Mouse (Mus musculus) forebrain, embryonic 14.5 days (tissue): Measurements from ENCODE around the gene Trim13. TPM values are rescaled to one million over a fixed set of nuclear protein-coding genes. Genes with fewer than 3 reads are reported as not detected.
A peak's percentile ranks its signal among the peaks of the same experiment; 100 is the strongest.

Source experiments
- ATAC-seq: fragments of 200-750 bp; cut with Nextera tagmentation; 2 replicates; pipeline ENCODE4 v1.8.0; 2017; ENCODE audit warnings: mild to moderate bottlenecking, moderate library complexity
- DNase-seq: peaks from one replicate; pipeline ENCODE4 v3.0.0-alpha.2; 2015; ENCODE audit warnings: low spot score
- H3K27ac ChIP-seq: fragments of 300-500 bp; sonication (generic); 2 replicates; pipeline ENCODE4 v1.5.1; 2014; ENCODE audit warnings: low read depth, mild to moderate bottlenecking, control low read depth, low read length, moderate library complexity
- H3K27me3 ChIP-seq: fragments of 300-500 bp; sonication (generic); replicated peaks from 2 replicates; pipeline ENCODE4 v1.6.1; 2014; ENCODE audit warnings: low read length, control low read depth, mixed read lengths; ENCODE audit not compliant: control insufficient read depth, insufficient read depth
- H3K36me3 ChIP-seq: fragments of 300-500 bp; sonication (generic); 2 replicates; pipeline ENCODE4 v1.6.1; 2014; ENCODE audit warnings: low read length, control low read depth; ENCODE audit not compliant: control insufficient read depth, insufficient read depth
- H3K4me1 ChIP-seq: fragments of 300-500 bp; sonication (generic); 2 replicates; pipeline ENCODE4 v1.6.1; 2014; ENCODE audit warnings: antibody characterized with exemption, low read length, control low read depth; ENCODE audit not compliant: control insufficient read depth, insufficient read depth
- H3K4me2 ChIP-seq: fragments of 300-500 bp; sonication (generic); 2 replicates; pipeline ENCODE4 v1.6.1; 2014; ENCODE audit warnings: mild to moderate bottlenecking, control low read depth, low read length
- H3K4me3 ChIP-seq: fragments of 300-500 bp; sonication (generic); 2 replicates; pipeline ENCODE4 v1.5.1; 2014; ENCODE audit warnings: low read depth, low read length, control low read depth
- H3K9ac ChIP-seq: fragments of 300-500 bp; sonication (generic); 2 replicates; pipeline ENCODE4 v1.6.1; 2014; ENCODE audit warnings: mild to moderate bottlenecking, low read length, control low read depth, moderate library complexity
- H3K9me3 ChIP-seq: fragments of 300-500 bp; sonication (generic); replicated peaks from 2 replicates; pipeline ENCODE4 v1.6.1; 2016; ENCODE audit warnings: low read length, control low read depth, mixed read lengths; ENCODE audit not compliant: control insufficient read depth
- WGBS: fragments of 180-500 bp; shearing (Covaris S2); extraction: QIAGEN DNeasy Blood & Tissue Kit; methylation state at CpG from one replicate; pipeline ENCODE4 v1.1.7; 2014; 5-methylcytosine and 5-hydroxymethylcytosine counted together
- polyA plus RNA-seq: library from polyadenylated mRNA; unstranded; fragments of >200 nt; fragmentation: Nextera tagmentation; extraction: Ambion mirVana; gene quantifications from 2 replicates; pipeline ENCODE4 v1.2.1, GENCODE M21; 2014

The Trim13 gene
- polyA plus RNA-seq, 1 experiment from 2014 or later = 70.7 TPM

DNA sequence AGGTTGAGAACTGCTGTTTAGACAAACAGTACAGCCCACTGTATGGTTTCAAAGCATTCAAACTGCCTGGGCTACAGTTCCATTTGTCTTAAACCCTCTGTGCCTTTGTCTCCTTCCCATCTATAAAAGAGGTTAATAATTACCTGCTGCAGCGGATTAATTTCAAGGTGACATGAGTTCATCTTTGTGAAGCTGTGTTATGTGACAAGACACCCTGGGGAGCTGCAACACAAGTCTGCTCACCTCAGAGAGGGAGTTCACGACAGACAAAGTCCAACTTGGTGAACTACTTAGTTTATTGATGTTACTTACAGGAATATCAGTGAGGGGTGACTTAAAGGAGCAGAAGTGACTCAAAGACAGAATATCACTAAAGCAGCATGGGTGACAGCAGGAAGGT lies 25.9 kb upstream of the Trim13 start:
- Histone ChIP-seq H3K27me3 (no peaks in the 10 kb centered on the region), H3K9ac (no peak overlapping the region), H3K4me2 (no peak overlapping the region), H3K4me3 (no peak overlapping the region), H3K4me1 (no peaks in the 10 kb centered on the region), H3K36me3 (no peaks in the 10 kb centered on the region), H3K27ac (no peak overlapping the region), H3K9me3 (no peaks in the 10 kb centered on the region)
- DNase-seq (no peak), ATAC-seq (no peak)
- 66% methylated on average over 2 of the region's 2 CpGs for WGBS

- Histone ChIP-seq H3K4me1 (no peaks in the 10 kb centered on the region), H3K9ac (no peak overlapping the region), H3K4me3 (no peak overlapping the region), H3K27me3 (no peaks in the 10 kb centered on the region), H3K4me2 (no peak overlapping the region), H3K27ac (no peak overlapping the region), H3K36me3 (no peaks in the 10 kb centered on the region), H3K9me3 (no peaks in the 10 kb centered on the region)
- DNase-seq (no peak), ATAC-seq (no peak)
- WGBS = 93% methylated on average over 10 of the region's 10 CpGs
Measured at GRCm38 (mm10) chr14:61575066-61575465, 23.0 kb upstream of the Trim13 start.

GRCm38 (mm10) chr14:61575941-61576340 lies 22.1 kb upstream of the Trim13 start:
- DNase-seq = no peak
- H3K36me3 ChIP-seq = no peaks in the 10 kb centered on the region
- 95% methylated on average over 8 of the region's 8 CpGs for WGBS
- no peak overlapping the region for H3K9ac ChIP-seq
- ATAC-seq = no peak
- no peaks in the 10 kb centered on the region for H3K9me3 ChIP-seq
- no peak overlapping the region for H3K4me2 ChIP-seq
- H3K4me3 ChIP-seq = no peak overlapping the region
- no peaks in the 10 kb centered on the region for H3K4me1 ChIP-seq
- H3K27me3 ChIP-seq = no peaks in the 10 kb centered on the region
- no peak overlapping the region for H3K27ac ChIP-seq

DNA sequence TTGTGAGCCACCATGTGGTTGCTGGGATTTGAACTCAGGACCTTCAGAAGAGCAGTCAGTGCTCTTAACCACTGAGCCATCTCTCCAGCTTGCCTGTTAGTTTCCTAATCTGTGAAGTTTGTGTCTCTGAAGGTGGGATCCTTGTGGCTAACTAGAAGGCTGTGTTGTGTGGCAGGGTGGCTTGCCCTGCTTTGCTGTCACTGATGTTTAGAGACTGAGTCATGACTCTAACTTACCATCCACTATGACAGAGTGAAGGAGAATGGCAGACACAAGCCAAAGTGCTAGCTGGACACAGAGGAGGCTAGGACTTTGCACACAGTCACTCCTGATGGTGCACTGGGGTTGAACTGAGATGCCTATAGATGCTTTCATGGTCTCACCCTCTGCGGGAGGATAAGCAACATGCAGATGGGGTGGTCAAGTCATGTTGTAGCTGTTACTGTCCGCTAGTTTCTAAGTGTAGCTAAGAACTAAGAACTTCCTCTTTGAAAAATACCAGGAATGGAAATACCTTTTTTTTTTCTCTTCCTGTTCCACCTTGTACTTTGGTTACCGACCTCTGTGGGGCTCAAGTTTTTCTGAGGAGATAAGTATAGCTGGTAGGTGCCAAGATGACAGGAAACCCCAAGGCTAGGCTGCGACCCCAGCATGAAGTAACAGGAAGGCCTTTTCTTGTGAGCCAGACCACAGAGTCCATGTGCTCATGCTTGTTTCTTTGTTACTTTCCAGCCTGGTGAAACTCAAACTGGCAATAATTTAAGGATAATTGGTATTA lies 8.6 kb upstream of the Trim13 start:
- no peaks in the 10 kb centered on the region for H3K4me1 ChIP-seq
- no peak overlapping the region for H3K27ac ChIP-seq
- no peak overlapping the region for H3K9ac ChIP-seq
- H3K4me3 ChIP-seq = no peak overlapping the region
- WGBS = 85% methylated on average over 4 of the region's 4 CpGs
- no peaks in the 10 kb centered on the region for H3K9me3 ChIP-seq
- H3K4me2 ChIP-seq = no peak overlapping the region
- H3K36me3 ChIP-seq = no peaks in the 10 kb centered on the region
- ATAC-seq = no peak
- DNase-seq = no peak
- no peaks in the 10 kb centered on the region for H3K27me3 ChIP-seq

DNA sequence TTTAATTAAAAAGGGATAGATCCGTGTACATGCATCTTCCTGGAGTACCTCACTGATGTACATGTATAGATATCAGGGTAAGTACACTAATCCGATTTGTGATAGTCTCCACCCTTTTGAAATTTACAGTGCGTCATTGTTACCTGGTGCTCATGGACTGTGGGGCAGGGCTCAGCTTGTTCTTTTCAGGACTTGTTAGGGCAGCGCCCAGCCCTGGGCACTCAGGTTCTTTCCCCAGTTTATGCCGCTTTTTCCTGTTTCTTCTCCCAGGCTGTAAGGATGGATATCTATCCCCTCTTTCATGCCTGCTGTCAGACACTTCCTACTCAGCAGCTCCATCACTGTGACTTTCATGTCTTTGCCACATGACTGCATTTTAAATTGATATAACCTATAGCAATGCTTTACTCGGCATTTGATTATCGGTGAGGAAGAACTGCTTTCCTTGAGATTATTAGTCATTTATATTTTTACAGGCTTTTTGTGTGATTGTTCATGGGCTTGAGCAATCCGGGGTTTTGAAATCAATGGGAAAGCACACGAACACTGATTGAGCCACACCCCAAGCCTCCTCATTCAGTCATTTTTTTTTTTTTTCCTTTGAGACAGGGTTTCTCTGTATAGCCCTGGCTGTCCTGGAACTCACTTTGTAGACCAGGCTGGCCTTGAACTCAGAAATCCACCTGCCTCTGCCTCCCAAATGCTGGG lies 1.2 kb upstream of the Trim13 start:
- H3K9ac ChIP-seq = no peak overlapping the region
- 90% methylated on average over 9 of the region's 9 CpGs for WGBS
- H3K4me1 ChIP-seq = peaks cover 16% of the 10 kb centered on the region
- no peak overlapping the region for H3K4me3 ChIP-seq
- H3K27ac ChIP-seq = no peak overlapping the region
- DNase-seq = no peak
- no peaks in the 10 kb centered on the region for H3K27me3 ChIP-seq
- peaks cover 5% of the 10 kb centered on the region; the same call in 1 of the 2 replicates for H3K36me3 ChIP-seq
- ATAC-seq = no peak
- no peak overlapping the region for H3K4me2 ChIP-seq
- no peaks in the 10 kb centered on the region for H3K9me3 ChIP-seq

DNA sequence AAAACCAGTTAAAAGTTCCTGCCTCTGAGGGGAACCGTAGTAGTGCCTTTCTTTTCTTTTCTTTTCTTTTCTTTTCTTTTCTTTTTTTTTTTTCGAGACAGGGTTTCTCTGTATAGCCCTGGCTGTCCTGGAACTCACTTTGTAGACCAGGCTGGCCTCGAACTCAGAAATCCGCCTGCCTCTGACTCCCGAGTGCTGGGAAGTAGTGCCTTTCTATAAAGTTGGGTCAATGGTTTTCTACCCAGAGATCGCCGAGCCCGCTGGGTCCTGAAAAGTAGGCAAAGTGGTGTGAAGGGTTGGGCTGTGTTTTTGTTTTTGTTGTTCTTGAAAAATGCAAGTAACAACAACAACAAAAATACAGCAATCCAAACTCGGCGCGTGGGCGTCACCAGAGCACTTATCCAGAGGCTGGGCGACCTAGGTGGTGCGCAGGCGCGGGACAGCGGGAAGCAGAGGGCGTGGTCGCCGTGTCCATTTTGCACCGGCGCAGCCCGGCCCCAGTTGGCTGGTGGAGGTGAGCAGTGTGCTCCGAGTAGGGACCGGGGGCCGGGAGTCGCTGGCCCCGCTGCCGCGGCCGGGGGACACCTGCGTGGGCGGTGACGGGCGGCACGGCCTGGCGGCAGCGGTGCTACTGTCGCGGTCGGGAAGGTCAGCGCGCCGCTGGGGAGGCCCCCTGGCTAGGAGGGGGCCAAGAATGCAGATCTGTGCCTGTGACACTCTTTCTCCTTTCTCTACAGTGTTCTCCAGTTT lies 1.2 kb downstream of the Trim13 start:
- peak overlapping the region; percentile 69 for H3K4me2 ChIP-seq
- WGBS = 4% methylated on average over 43 of the region's 44 CpGs

GRCm38 (mm10) chr14:61601348-61601747 lies 3.3 kb downstream of the Trim13 start:
- no peak for DNase-seq
- H3K9ac ChIP-seq = no peak overlapping the region
- ATAC-seq = no peak
- no peak overlapping the region for H3K27ac ChIP-seq
- no peaks in the 10 kb centered on the region for H3K9me3 ChIP-seq
- peak overlapping the region; percentile 78; the same call in 1 of the 2 replicates for H3K4me3 ChIP-seq
- no peaks in the 10 kb centered on the region for H3K27me3 ChIP-seq
- peaks cover 34% of the 10 kb centered on the region for H3K36me3 ChIP-seq
- peak overlapping the region; percentile 69 for H3K4me2 ChIP-seq
- H3K4me1 ChIP-seq = peaks cover 20% of the 10 kb centered on the region
- WGBS = 89% methylated on average over 9 of the region's 9 CpGs

More for the DNA sequence above, 1.2 kb downstream of the Trim13 start:
- Histone ChIP-seq H3K27ac (peak overlapping the region; percentile 80), H3K4me3 (peak overlapping the region; percentile 78), H3K27me3 (no peaks in the 10 kb centered on the region), H3K9ac (peak overlapping the region; percentile 85), H3K4me1 (peaks cover 20% of the 10 kb centered on the region), H3K9me3 (no peaks in the 10 kb centered on the region), H3K36me3 (peaks cover 16% of the 10 kb centered on the region; the same call in 1 of the 2 replicates)
- ATAC-seq (peak; percentile 94), DNase-seq (peak; percentile 91)

- H3K27ac ChIP-seq = no peak overlapping the region; the same call in 1 of the 2 replicates
- H3K36me3 ChIP-seq = peaks cover 44% of the 10 kb centered on the region
- H3K4me2 ChIP-seq = peak overlapping the region; percentile 12
- DNase-seq = peak; percentile 73
- ATAC-seq = peak; percentile 56; the same call in 1 of the 2 replicates
- H3K27me3 ChIP-seq = no peaks in the 10 kb centered on the region
- H3K4me3 ChIP-seq = no peak overlapping the region
- H3K9me3 ChIP-seq = no peaks in the 10 kb centered on the region
- no peak overlapping the region for H3K9ac ChIP-seq
- WGBS = 66% methylated on average over 8 of the region's 8 CpGs
- H3K4me1 ChIP-seq = peaks cover 20% of the 10 kb centered on the region
Measured at GRCm38 (mm10) chr14:61603069-61603755, 5.2 kb downstream of the Trim13 start.
